Mouse (Mus musculus) myocyte (in vitro differentiated cells): ENCODE results near the gene Tspan7. TPM values are rescaled to one million over a fixed set of nuclear protein-coding genes. Genes with fewer than 3 reads are reported as not detected.

Experiments
- H3K27me3 ChIP-seq: one replicate; pipeline ENCODE4 v1.6.1; 2011; ENCODE audit not compliant: control insufficient read depth, insufficient read depth, insufficient read length
- H3K36me3 ChIP-seq: one replicate; pipeline ENCODE4 v1.6.1; 2011; ENCODE audit not compliant: control insufficient read depth, insufficient read depth
- H3K4me2 ChIP-seq: one replicate; pipeline ENCODE4 v1.6.1; 2011; ENCODE audit warnings: low read depth, control low read depth
- H3K4me3 ChIP-seq: one replicate; pipeline ENCODE4 v1.5.1; 2011; ENCODE audit warnings: mild to moderate bottlenecking, control low read depth, moderate library complexity
- H3K79me2 ChIP-seq: one replicate; pipeline ENCODE4 v1.6.1; 2011; ENCODE audit not compliant: control insufficient read depth, insufficient read depth
- H3ac ChIP-seq: one replicate; pipeline ENCODE4 v1.6.1; 2011; ENCODE audit not compliant: control insufficient read depth, insufficient read length
- CEBPB ChIP-seq: IDR thresholded peaks from 2 replicates; pipeline ENCODE4 v1.6.1; 2011; ENCODE audit warnings: mild to moderate bottlenecking, moderate library complexity; ENCODE audit not compliant: poor library complexity, insufficient read depth, severe bottlenecking
- E2F4 ChIP-seq: IDR thresholded peaks from one replicate; pipeline ENCODE4 v1.6.1; 2011; ENCODE audit warnings: mild to moderate bottlenecking, control low read depth, moderate library complexity; ENCODE audit not compliant: insufficient read depth
- MAX ChIP-seq: IDR thresholded peaks from one replicate; pipeline ENCODE4 v1.6.1; 2011; ENCODE audit warnings: low read depth, mild to moderate bottlenecking, control low read depth
- MYOD1 ChIP-seq, 3 experiments: IDR thresholded peaks; one replicate each; pipeline ENCODE4 v1.6.1; 2011; ENCODE audit warnings: control low read depth in 2 of 3, low read depth in 2 of 3, mild to moderate bottlenecking in 2 of 3, moderate library complexity in 1 of 3; ENCODE audit not compliant: insufficient read length in 2 of 3, control insufficient read depth in 1 of 3
- MYOG ChIP-seq, 3 experiments: IDR thresholded peaks; one replicate each; pipeline ENCODE4 v1.6.1; 2011; ENCODE audit warnings: control low read depth in 2 of 3, low read depth in 2 of 3, mild to moderate bottlenecking in 2 of 3; ENCODE audit not compliant: insufficient read length in 2 of 3, control insufficient read depth in 1 of 3, insufficient read depth in 1 of 3
- POLR2A ChIP-seq: IDR thresholded peaks from one replicate; pipeline ENCODE4 v1.6.1; 2011; ENCODE audit warnings: low read depth, mild to moderate bottlenecking, control low read depth, moderate library complexity; ENCODE audit not compliant: insufficient read length
- POLR2AphosphoS2 ChIP-seq: IDR thresholded peaks from one replicate; pipeline ENCODE4 v1.6.1; 2011; ENCODE audit warnings: low read depth, control low read depth; ENCODE audit not compliant: insufficient read length
- REST ChIP-seq: IDR thresholded peaks from one replicate; pipeline ENCODE4 v1.6.1; 2011; ENCODE audit warnings: mild to moderate bottlenecking, control low read depth, moderate library complexity; ENCODE audit not compliant: insufficient read depth, insufficient read length
- SRF ChIP-seq: IDR thresholded peaks from one replicate; pipeline ENCODE4 v1.6.1; 2011; ENCODE audit warnings: low read depth; ENCODE audit not compliant: control insufficient read depth, insufficient read length
- TCF12 ChIP-seq: IDR thresholded peaks from one replicate; pipeline ENCODE4 v1.6.1; 2011; ENCODE audit warnings: mild to moderate bottlenecking, control low read depth; ENCODE audit not compliant: poor library complexity, insufficient read depth, severe bottlenecking
- TCF3 ChIP-seq: IDR thresholded peaks from one replicate; pipeline ENCODE4 v1.6.1; 2011; ENCODE audit warnings: low read depth, control low read depth; ENCODE audit not compliant: insufficient read length
- USF1 ChIP-seq: IDR thresholded peaks from one replicate; pipeline ENCODE4 v1.6.1; 2011; ENCODE audit warnings: low read depth, mild to moderate bottlenecking, control low read depth, moderate library complexity
- polyA plus RNA-seq: library from polyadenylated mRNA; unstranded; fragments of >200 nt; fragmentation: generic; extraction: Trizol; gene quantifications from one replicate; pipeline ENCODE4 v1.2.1, GENCODE M21; 2012; ENCODE audit warnings: missing spikeins

The Tspan7 gene
- 45.0 TPM for polyA plus RNA-seq

DNA sequence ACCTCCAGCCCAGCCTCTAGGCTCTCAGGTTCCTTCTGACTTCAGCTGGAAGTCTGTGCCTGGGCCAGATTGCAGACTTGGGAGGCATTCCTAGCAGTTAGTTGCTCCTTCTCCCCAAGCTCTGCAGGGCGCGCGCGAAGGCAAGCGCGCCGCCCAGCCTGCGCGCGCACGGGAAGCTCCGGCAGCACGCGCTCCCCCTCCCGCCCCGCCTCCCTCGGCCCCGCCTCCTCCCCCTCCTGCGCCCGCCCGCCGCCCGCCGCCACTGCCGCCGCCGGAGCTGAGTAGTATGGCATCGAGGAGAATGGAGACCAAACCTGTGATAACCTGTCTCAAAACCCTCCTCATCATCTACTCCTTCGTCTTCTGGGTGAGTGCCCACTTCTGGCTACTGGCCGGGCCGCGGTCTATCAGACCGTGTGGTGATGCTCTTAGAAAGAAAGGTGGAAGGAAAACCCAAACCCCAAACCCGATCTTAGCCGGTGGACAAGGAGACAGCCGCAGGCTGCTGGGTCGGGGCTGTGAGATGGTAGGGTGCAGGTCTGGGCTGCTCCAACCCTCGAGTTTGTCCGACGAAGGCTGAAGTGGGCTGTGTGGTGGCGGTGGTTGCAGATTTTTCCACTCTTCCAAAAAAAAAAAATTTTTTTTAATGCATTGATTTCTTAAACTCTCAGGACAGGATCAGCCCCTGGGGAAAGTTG lies at the start of gene Tspan7:
Tspan7 (plus strand) TSS at position 287 of the 698 bp plus-strand sequence.
- Histone ChIP-seq H3ac (no peak within 1 kb of the TSS), H3K79me2 (no peaks in the 10 kb centered on the region), H3K36me3 (no peaks in the 10 kb centered on the region), H3K4me2 (peak within 1 kb of the TSS; percentile 65), H3K27me3 (no peaks in the 10 kb centered on the region), H3K4me3 (peak within 1 kb of the TSS; percentile 24)
- TF ChIP-seq E2F4 (no peak), USF1 (no peak), TCF12 (no peak), MAX (no peak), SRF (no peak), CEBPB (no peak), MYOG (IDR thresholded peaks at IDR 0.05; ENCODE audit: control insufficient read depth in 1 of 3, insufficient read depth in 1 of 3, insufficient read length in 2 of 3, low read depth in 2 of 3) (no peak), MYOD1 (IDR thresholded peaks at IDR 0.05; ENCODE audit: control insufficient read depth in 1 of 3, insufficient read length in 2 of 3, low read depth in 2 of 3) (no peak), REST (no peak), POLR2A (no peak), POLR2AphosphoS2 (no peak), TCF3 (no peak)

DNA sequence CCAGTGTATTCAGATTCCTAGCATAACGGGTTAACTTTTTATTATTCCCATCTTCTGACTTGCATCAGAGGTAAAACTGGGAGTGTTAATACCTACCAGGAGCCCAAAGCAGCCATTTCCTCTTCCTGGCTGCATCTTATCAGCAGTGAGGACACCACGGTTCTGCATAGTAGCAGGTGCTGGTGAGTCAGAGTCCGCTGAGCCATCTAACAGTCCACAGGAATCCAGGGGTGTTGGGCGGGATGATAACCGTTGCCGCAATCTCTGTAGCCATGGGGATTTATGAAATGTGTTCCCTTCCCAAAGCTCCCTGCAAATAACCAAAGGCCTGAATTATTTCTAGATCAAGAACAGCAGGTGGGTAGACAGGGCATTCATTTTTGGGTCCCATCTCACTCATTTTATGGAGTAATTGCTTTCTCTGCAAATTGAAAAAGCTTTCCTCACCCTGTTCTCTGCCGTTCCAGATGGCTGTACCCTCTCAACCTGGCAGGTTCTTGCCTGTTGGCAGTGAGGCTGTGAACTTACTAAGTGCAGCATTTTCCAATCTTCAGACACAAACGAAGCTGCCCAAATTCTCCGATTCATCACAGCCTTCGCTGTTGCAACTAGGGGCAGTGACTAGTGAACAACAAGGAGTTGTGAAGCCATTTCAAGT lies 35.5 kb upstream of the Tspan7 start:
- H3K36me3 ChIP-seq = no peaks in the 10 kb centered on the region
- TF ChIP-seq TCF3 (peak; percentile 20), REST (no peak), MYOG (IDR thresholded peaks at IDR 0.05; ENCODE audit: control insufficient read depth in 1 of 3, insufficient read depth in 1 of 3, insufficient read length in 2 of 3, low read depth in 2 of 3) (peak in 2 of 3 experiments; percentile 21 to 73), MYOD1 (IDR thresholded peaks at IDR 0.05; ENCODE audit: control insufficient read depth in 1 of 3, insufficient read length in 2 of 3, low read depth in 2 of 3) (peak in 2 of 3 experiments; percentile 45 to 82)
- no peaks in the 10 kb centered on the region for H3K27me3 ChIP-seq
- no peak overlapping the region for H3K4me3 ChIP-seq
- H3K4me2 ChIP-seq = no peak overlapping the region
- H3ac ChIP-seq = no peak overlapping the region
- H3K79me2 ChIP-seq = no peaks in the 10 kb centered on the region

DNA sequence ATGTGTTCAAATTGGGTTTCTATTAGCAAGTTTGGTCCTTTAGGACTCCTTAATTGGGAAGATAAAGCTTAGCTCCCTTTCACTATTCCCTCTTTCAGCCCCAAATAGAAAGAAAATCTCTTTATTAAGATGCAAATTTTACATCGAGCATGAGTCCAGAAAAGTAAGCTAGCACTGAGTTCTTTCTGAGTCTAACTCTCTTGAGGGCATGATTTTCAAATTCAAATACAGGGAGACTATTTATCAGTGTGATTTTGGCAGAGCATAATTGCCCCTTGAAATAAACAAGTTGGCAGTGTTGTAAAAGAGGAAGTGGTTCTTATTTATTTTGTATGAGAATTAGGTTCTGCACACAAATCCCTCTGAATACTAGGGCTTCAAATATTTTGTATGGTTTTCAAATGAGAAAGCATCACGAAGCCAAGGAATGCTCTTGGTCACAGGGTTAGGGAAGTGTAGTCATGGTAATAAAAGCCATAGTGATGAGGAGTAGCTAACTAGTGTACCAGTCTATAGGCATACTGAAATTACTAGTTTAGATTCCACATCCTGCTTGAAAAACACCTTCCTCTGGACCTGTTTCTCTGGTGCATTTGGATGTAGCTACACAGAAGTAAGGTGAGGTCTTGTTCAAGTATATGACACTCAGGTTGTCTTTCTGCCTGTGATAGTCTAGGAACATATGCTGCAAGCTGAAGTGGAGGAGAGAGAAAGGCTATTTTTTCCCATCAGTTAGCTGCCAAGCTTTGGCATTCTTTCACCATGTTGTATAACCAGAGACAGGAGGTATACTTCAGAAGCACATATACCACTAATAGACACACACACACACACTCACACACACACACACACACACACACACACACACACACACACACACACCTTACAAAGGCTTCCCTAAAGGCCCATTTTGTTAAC lies 34.6 kb upstream of the Tspan7 start:
- no peaks in the 10 kb centered on the region for H3K79me2 ChIP-seq
- no peaks in the 10 kb centered on the region for H3K36me3 ChIP-seq
- H3K4me3 ChIP-seq = no peak overlapping the region
- TF ChIP-seq POLR2AphosphoS2 = no peak
- TF ChIP-seq CEBPB = no peak
- no peak for TF ChIP-seq E2F4
- TF ChIP-seq TCF12 = no peak
- TF ChIP-seq MYOG (IDR thresholded peaks at IDR 0.05; ENCODE audit: control insufficient read depth in 1 of 3, insufficient read depth in 1 of 3, insufficient read length in 2 of 3, low read depth in 2 of 3) = no peak
- no peak for TF ChIP-seq MAX
- no peak for TF ChIP-seq REST
- no peak overlapping the region for H3K4me2 ChIP-seq
- no peak overlapping the region for H3ac ChIP-seq
- H3K27me3 ChIP-seq = no peaks in the 10 kb centered on the region

DNA sequence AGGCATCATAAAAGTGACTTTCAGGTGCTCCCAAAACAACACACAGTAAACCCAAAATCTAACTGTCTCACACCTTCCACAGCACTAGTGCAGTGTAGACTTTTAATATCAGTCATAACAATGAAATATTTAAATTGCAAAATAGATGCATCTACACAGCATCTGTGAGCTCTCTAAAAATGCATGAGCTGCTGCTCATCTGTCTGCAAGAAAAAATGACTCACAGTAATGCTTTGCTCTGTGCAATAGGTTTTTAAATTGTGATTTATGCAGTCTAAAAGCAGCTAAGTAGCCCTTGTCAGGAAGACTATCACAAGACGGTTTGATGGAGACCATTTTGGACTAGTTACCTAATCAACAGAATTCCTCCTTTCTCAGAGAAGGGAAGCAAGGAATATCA lies 31.2 kb upstream of the Tspan7 start:
- H3K4me3 ChIP-seq = no peak overlapping the region
- no peaks in the 10 kb centered on the region for H3K27me3 ChIP-seq
- TF ChIP-seq POLR2A (no peak), TCF12 (no peak), MAX (no peak), REST (no peak)
- no peak overlapping the region for H3ac ChIP-seq
- no peak overlapping the region for H3K4me2 ChIP-seq
- H3K36me3 ChIP-seq = no peaks in the 10 kb centered on the region
- H3K79me2 ChIP-seq = no peaks in the 10 kb centered on the region

DNA sequence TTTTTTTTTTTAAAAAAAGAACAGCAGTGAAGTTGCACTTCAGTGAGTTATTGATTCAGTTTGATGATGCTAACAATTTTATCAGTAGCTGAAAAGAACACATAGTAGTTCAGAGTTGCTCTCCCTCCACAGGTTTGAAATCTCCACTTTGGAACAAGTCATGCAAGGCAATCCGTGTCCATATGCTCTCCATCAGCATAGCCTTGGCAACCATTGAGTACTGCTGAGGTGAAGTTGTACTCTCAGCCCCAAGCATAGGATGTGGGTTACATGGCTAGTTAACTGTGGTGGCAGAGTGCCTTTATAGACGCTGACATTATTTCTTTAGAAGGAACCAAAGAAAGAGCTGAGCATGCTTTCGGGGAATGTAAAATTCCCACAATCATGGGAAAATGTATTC lies 27.7 kb upstream of the Tspan7 start:
- Histone ChIP-seq H3K4me3 (no peak overlapping the region), H3ac (no peak overlapping the region), H3K4me2 (no peak overlapping the region), H3K27me3 (no peaks in the 10 kb centered on the region), H3K79me2 (no peaks in the 10 kb centered on the region), H3K36me3 (no peaks in the 10 kb centered on the region)
- no peak for TF ChIP-seq TCF12
- no peak for TF ChIP-seq TCF3
- TF ChIP-seq POLR2A = no peak
- no peak for TF ChIP-seq MAX
- TF ChIP-seq POLR2AphosphoS2 = no peak
- TF ChIP-seq REST = no peak
- no peak for TF ChIP-seq E2F4
